20 mouse cellular contexts compared by ENCODE assay signal in genomic region chr2:133667055-133667395, GRCm38 (mm10).
"Had no signal": no experiment of that assay in that cellular context is flagged by ENCODE, and none has a peak within 500 bp of the region (broad histone marks: within the 10 kb centered on the region; RNA-seq: fewer than 3 reads in every experiment).

No protein-coding gene starts in this region.

- H3K27ac ChIP-seq: layer of hippocampus, adult 2 months; limb, embryonic 15.5 days; liver, embryonic 14.5 days; midbrain, embryonic 10.5 days; midbrain, embryonic 13.5 days; neural tube, embryonic 13.5 days had no signal

- H3K4me2 ChIP-seq: liver, embryonic 11.5 days; lung, embryonic 14.5 days; midbrain, embryonic 13.5 days; neural tube, embryonic 13.5 days had no signal

- H3K9ac ChIP-seq: limb, embryonic 15.5 days; liver, embryonic 14.5 days; liver, postnatal 0 days; lung, embryonic 14.5 days; midbrain, embryonic 13.5 days; neural tube, embryonic 13.5 days had no signal

- H3K4me3 ChIP-seq: layer of hippocampus, adult 2 months; limb, embryonic 15.5 days; megakaryocyte, embryonic 14.5 days; midbrain, embryonic 10.5 days; midbrain, embryonic 13.5 days; myocyte; neural tube, embryonic 13.5 days had no signal

- H3K9me3 ChIP-seq: limb, embryonic 15.5 days; midbrain, embryonic 10.5 days; midbrain, embryonic 13.5 days; neural tube, embryonic 13.5 days had no signal

- H3K36me3 ChIP-seq: limb, embryonic 15.5 days; midbrain, embryonic 10.5 days; midbrain, embryonic 13.5 days; neural tube, embryonic 13.5 days had no signal

- DNase-seq: kidney, adult 11 months; kidney, adult 8-10 months; kidney, postnatal 14 days; kidney, postnatal 4 days; layer of hippocampus, adult 9-11 months; liver, postnatal 0 days; lung, embryonic 14.5 days; lung, postnatal 10 days; thymus, adult 18-20 months; thymus, postnatal 36 days had no signal

- H3K27me3 ChIP-seq: megakaryocyte, embryonic 14.5 days; midbrain, embryonic 13.5 days had no signal

- ATAC-seq: liver, postnatal 0 days; midbrain, embryonic 13.5 days; midbrain, embryonic 16.5 days had no signal

- H3K4me1 ChIP-seq: megakaryocyte, embryonic 14.5 days; midbrain, embryonic 10.5 days; midbrain, embryonic 13.5 days; neural tube, embryonic 13.5 days had no signal
